Mouse (Mus musculus): ENCODE measurements around the gene Lrmda.

The Lrmda gene

GRCm38 (mm10) chr14:22046262-22046856, 26.8 kb downstream of the Lrmda start:
- DNase-seq, result no peak

GRCm38 (mm10) chr14:22048068-22048899, 28.8 kb downstream of the Lrmda start:
- no peak for DNase-seq

- no peak for DNase-seq
These were observed 29.3 kb downstream of the Lrmda start for GRCm38 (mm10) chr14:22048900-22049199.

- DNase-seq, result no peak
These were observed 29.8 kb downstream of the Lrmda start for GRCm38 (mm10) chr14:22049282-22049681.

DNA sequence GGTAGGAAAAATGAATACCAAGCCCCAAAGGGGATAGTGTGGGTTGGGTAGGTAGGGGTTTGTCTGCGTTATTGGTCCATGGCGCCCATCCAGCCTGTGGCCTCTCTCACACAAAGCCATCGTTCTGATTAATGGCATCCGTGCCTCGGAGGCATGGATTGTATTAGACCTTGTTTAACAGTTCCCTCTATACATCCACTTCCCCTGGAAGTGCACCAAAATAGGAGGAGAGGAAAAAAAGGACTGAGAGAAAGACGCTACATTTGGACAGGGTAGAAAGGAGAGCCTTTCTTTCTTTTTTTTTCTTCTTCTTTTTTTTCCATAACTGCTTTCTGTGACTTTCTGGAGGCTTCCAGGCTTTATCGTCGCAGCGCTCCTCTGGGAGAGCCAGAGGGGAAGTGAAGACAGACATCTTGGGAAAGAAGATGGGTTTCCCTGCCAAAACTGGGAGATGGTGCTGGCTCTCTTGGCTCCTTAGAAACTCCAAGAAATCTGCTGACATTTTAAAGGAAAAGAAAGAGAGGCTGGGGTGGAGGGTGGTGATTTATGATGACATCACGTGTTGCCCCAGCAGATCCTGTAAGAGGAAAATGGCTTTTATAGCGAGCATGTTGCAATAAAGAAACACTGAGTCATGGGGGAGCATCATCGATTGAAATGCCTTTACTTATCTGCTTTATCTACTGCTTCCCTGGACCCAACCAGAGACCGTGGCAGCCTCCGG, 32.6 kb downstream of the Lrmda start:
- DNase-seq, result no peak

DNA sequence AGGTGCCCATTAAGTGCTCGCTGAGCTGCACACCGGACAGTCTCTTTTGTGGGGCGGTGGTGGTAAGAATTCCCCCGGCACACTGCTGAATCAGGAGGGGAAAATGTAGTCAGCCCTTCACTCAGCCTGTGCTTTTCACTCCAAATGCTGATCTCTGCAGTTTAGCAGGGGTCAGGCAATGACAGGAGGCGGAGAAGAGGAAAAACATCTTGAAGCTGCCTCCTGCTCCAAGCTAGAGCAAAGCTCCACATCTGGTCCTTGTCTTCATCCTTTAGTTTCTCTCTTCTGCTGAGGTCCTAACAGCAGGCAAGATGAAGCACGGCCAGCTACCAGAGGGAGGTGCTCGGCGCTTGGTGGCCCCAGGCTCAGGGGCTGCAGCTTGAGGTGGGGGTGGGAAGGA, 36.1 kb downstream of the Lrmda start:
- DNase-seq, result no peak

DNA sequence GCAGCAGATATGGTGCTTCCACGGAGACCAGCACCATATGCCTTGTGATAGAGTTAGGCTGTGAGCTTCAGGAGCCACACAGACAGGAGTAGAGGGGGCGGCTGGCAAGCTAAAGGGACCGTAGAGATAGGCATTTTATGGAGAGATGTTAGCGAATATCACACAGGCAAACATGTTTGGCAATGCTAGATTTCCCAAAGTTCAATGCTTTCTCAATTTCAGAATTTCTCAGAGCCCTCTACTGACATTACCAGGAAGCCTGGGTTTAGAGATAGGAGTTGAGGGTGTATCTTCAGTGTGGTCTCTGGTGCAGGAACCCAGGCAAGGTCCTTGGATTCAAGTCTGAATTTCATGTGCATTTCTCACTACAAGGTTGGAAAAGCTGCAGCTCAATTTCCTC, 36.7 kb downstream of the Lrmda start:
- DNase-seq, result no peak

GRCm38 (mm10) chr14:22058729-22059128, 39.2 kb downstream of the Lrmda start:
- no peak for DNase-seq

DNA sequence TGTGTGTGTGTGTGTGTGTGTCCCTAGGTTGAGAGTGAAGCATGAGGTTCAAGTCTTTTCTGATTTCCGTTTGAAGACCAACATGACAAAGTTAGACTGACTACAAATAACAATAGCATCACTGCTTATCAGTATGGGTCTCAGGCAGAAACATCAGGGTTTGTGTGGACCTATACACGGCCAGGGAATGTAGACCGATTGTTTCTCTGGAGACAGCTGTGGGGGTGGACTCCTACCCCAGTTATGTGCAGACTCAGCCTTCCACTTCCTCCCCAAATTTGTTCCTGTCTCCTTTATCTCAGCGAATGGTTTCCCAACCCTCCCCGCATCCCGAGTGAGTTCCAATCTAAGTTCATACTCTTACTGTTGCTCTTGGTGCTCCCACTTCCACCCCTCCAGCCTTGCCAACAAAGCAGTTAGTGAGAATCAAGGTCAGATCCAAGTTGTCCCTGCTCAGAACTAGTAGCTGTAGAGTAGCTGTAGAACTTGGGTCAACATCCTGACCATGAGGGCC, 39.9 kb downstream of the Lrmda start:
- no peak for DNase-seq

DNA sequence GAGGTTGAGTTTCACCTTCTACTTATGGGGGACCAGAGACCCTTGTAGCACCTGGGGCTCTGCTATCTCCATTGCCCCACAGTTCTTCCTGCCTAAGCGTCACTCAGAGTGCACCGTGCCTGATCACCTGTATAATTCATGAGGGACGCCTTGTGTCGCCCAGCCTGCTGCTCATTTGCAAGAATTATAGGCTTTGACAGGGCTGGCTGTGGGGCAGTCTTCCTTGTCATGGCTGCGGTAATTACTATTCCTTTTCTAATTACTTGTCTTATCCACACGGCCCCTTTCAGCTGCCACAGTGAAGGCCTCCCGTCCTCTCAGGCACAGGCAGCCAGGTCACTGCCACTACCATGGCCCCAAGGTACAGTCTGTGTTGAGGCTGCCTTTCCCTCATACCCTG, 41.3 kb downstream of the Lrmda start:
- no peak for DNase-seq

DNA sequence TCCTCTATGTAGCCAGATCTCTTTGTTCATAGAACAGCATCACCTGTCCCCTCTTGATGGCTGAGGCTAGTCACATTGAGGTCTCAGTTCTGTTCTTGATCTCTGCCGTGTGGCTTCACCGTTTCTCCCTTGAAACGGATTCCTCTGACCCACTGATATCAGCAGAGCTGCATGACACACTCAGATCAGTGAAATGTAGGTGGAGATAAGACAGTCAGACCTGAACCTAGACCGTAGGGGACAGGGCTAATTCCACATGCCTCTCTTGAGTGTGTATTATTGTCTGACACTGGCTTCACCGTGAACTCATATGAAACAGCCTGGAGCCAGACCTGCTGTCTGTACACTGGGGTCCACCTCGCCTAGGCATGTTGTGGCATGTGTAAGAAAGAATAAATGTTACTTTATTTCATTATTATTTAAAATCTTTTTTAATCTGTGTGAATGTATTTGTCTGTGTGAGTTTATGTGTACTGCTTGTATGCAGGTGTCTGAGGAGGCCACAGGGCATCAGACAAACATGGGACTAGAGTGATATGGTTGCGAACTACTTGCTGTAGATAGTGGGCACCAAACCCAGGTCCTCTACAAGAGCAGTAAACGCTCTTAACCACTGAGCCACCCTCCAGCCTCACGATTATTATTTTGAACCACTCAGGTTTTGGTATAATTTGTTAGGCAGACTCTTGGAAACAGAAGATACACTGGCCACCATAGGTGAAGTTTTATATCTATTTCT, 42.8 kb downstream of the Lrmda start:
- DNase-seq, result no peak

DNA sequence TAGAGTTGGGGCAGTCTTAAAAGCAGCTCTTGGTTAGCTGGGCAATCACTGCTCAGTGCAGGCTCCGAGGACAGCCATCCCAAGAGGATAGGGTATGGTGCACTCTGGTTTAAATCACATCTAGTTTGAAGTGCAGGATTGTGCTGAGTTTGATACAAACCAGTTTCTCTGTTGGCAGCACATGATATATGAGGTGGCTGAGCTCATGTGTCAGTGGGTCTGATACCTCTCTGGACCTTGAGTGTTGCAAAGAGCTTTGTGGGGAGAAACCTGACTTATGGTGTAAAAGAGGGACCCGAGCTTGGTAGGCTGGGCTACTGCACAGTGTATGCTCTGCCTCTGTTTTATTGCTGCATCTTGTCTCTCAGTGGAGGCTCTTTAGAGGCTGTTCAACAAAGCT, 49.7 kb downstream of the Lrmda start:
- no peak for DNase-seq

- no peak for DNase-seq
These were observed 53.9 kb downstream of the Lrmda start for GRCm38 (mm10) chr14:22073385-22073784.

DNA sequence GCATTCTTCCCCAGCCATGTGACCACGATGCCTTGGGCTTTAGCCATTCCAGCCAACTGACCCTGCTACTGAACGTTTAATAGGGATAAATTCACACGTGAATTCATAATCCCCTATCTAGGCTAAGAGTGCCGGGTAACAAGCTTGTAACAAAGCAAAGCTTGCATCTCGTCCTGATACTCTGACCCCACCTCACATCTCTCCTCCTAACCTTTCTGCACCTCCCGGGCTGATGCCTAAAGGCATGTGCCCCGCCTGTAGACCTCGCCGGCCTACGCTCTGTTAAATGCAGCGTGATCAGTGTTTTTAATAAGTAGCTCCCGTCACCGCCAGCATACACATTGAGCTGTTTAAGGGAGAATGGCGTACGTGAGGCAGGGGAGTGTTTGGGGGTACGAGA, 54.7 kb downstream of the Lrmda start:
- DNase-seq, result no peak

DNA sequence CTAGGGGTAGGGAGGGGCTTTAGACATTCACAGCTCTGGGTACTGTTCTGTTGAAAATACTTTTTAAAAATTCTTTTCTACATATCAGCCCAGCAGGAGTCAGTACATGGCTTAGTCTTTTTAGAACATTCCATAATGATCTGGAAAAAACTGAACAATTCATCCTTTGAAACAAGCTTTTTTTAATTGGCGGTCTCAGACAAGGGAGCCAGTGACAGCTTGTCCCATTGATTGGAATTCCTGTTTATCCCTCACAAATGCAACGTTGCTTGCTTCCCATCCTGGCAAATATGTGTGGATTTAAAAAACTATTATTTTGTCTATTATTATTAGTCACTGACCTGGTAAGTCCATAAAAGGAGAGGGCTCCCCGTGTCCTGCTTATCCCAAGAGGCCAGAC, 64.4 kb downstream of the Lrmda start:
- DNase-seq, result no peak

GRCm38 (mm10) chr14:22085411-22085810, 65.9 kb downstream of the Lrmda start:
- no peak for DNase-seq

DNA sequence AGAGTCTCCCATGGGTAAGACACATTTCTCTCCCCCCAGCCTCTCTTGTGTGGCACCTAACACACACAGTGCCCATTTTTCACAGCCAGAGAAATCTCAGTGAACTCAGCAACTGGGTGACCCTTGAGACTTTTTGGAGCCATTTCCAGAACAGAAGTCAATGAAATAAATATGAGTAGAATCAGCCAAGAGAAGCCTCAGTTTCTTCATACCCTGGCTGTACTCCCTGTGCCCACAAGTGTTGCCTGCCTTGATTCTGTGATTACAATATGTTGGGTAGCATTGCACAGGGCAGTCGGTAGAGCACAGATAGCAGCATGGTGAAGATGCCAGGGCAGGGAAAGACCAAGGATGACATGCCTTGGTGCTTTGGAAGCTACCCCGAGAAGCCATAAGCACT, 69.1 kb downstream of the Lrmda start:
- DNase-seq, result no peak

GRCm38 (mm10) chr14:22089331-22089730, 69.8 kb downstream of the Lrmda start:
- DNase-seq, result no peak

DNA sequence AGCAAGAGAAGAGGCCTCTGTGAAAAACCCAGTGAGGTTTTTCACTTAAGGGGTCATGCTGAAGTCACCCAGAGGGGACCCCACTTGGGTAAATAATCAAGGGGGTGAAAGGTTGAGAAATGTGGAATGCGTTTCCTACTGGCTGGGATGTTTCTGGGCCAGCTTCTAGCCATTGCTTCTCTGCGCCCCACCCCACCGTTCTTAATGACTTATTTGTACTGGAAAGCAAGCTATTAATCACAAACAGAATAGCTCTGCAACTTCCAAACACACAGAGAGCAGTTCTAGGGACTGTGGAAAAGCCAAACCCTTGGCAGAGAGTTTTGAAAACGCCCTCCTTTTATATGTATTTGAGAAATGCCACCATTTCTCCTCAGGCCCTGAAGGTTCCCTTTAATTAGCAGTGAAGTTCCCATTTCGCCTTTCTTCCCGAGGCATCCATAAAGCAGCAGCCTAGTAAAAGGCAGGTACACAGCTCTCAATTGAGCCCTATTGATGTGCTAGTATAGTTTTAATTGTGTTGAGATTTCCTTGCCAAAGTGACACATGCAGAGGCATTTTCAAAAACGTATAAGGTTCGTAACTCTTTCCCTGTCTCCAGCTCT, 70.5 kb downstream of the Lrmda start:
- no peak for DNase-seq

- DNase-seq, result no peak
These were observed 71.3 kb downstream of the Lrmda start for GRCm38 (mm10) chr14:22090778-22091211.

DNA sequence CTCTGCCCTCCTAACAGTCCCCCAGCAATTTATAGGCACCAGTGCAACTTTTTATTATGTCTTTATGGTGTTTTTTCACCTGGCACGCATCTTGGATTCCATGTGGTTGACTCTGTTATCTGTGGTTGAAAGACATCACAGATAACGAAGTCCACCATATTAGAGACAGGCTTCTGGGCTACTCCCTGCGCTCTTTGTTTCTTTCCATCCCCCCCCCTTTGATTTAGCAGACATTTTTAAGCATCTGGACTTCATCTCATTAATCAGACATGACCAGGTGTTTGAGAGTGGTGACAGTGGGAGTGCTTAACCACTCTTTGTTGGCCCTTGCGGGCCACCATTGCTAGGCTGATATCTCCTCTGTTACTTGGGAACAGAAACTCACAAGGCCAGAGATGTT, 71.8 kb downstream of the Lrmda start:
- no peak for DNase-seq

DNA sequence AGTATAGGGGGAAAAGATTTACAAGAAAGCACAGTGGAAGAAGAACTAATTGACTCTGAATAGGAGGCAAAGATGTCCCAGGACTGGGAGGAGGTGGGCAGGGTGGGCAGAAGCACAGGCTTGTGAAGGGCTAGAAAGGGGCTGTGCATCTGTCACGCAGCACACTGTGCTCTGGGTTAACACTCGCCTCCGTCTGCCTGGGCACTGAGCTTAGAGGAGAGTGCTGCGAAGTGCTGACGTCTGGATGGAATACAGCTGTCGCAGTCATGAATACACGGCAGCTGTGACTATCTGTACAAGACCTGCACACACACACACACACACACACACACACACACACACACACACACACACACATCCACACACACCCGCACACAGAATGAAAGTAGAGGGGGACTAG, 73.6 kb downstream of the Lrmda start:
- DNase-seq, result no peak

All from cerebellum, postnatal 25 days (tissue).